Mouse (Mus musculus) liver, embryonic 18 days (tissue): ENCODE results near the gene Mobp. TPM values are rescaled to one million over a fixed set of nuclear protein-coding genes. Genes with fewer than 3 reads are reported as not detected.

Source experiments
- polyA plus RNA-seq: library from polyadenylated mRNA; depleted of rRNA; stranded (reverse); fragments of >200 nt; gene quantifications from 2 replicates; pipeline ENCODE4 v1.2.3, GENCODE M21; 2012; rRNA removed

Gene Mobp
- polyA plus RNA-seq: not detected in 2 replicates

GRCm38 (mm10) chr9:120149222-120149828, at the start of gene Mobp:
Gene Mobp, plus strand, starts transcription at chr9:120149707.

GRCm38 (mm10) chr9:120110211-120111018, 39.1 kb upstream of the Mobp start, which contains the start of gene Slc25a38:
Gene Slc25a38, plus strand, starts transcription at chr9:120110374.

GRCm38 (mm10) chr9:120127538-120128251, 21.8 kb upstream of the Mobp start, which contains the start of gene Rpsa:
Gene Rpsa, plus strand, starts transcription at chr9:120127689.

Other genes with a start within 250 kb of the Mobp start
- 6.6 and 8.4 TPM in 2 replicates for gene Gorasp1, start 212.1 kb upstream of the Mobp start, polyA plus RNA-seq
- 0.24 and 0.37 TPM in 2 replicates for gene Ttc21a, start 212.1 kb upstream of the Mobp start, polyA plus RNA-seq
- gene Csrnp1, start 165.0 kb upstream of the Mobp start, polyA plus RNA-seq: 10.8 and 14.8 TPM in 2 replicates
- 0.02 TPM in 2 replicates for gene Xirp1, start 126.1 kb upstream of the Mobp start, polyA plus RNA-seq
- 1.3 and 2.2 TPM in 2 replicates for gene Cx3cr1, start 79.8 kb upstream of the Mobp start, polyA plus RNA-seq
- gene Ccr8, start 57.6 kb upstream of the Mobp start, polyA plus RNA-seq: not detected in 2 replicates
- gene Slc25a38, start 39.3 kb upstream of the Mobp start, polyA plus RNA-seq: 49.3 and 56.4 TPM in 2 replicates
- 1,276 and 1,383 TPM in 2 replicates for gene Rpsa, start 22.0 kb upstream of the Mobp start, polyA plus RNA-seq
- gene Myrip, start 151.8 kb downstream of the Mobp start, polyA plus RNA-seq: 0.04 and 0.10 TPM in 2 replicates